In genomic region chr11:46062993-46063731, GRCm38 (mm10) we compare ENCODE assay signal across 9 mouse cellular contexts. TPM values are rescaled to one million over a fixed set of nuclear protein-coding genes. Genes with fewer than 3 reads are reported as not detected.
DNase-seq lines count a peak whose midpoint lies in the region; ATAC-seq and TF ChIP-seq lines count a peak whose summit lies in the region.
"Had no signal": no experiment of that assay in that cellular context is flagged by ENCODE, and none has a peak within 500 bp of the region (broad histone marks: within the 10 kb centered on the region; RNA-seq: fewer than 3 reads in every experiment).

No protein-coding gene starts in this region.

- DNase-seq in gastrocnemius, adult 2 months: peak; percentile 71
- DNase-seq in gastrocnemius, postnatal 25 days: no peak
- DNase-seq in heart, adult 18-20 months: peak; percentile 82 to 90
- DNase-seq in kidney, postnatal 10 days: peak; percentile 36
- DNase-seq in frontal cortex, postnatal 14 days (ENCODE audit: low spot score in 2 of 2): no peak
- DNase-seq in urinary bladder, postnatal 25 days (ENCODE audit: low spot score): no peak

- H3K27ac ChIP-seq in gastrocnemius, adult 2 months: peak overlapping the region; percentile 85
- no peak overlapping the region for H3K27ac ChIP-seq in midbrain, embryonic 16.5 days (ENCODE audit: low read length)
- H3K27ac ChIP-seq: limb, embryonic 12.5 days had no signal

- peak overlapping the region; percentile 50 for H3K4me3 ChIP-seq in gastrocnemius, adult 2 months
- H3K4me3 ChIP-seq in midbrain, embryonic 16.5 days (ENCODE audit: low read depth, low read length): no peak overlapping the region
- H3K4me3 ChIP-seq: limb, embryonic 12.5 days had no signal

- no peaks in the 10 kb centered on the region for H3K9me3 ChIP-seq in midbrain, embryonic 16.5 days (replicated peaks; ENCODE audit: control insufficient read depth, low read length, poor library complexity, severe bottlenecking)
- H3K9me3 ChIP-seq: limb, embryonic 12.5 days had no signal

- no peaks in the 10 kb centered on the region for H3K27me3 ChIP-seq in midbrain, embryonic 16.5 days (ENCODE audit: control insufficient read depth, insufficient read depth, low read depth, low read length)
- H3K27me3 ChIP-seq: limb, embryonic 12.5 days had no signal

- no peak overlapping the region for H3K9ac ChIP-seq in midbrain, embryonic 16.5 days (ENCODE audit: low read depth, low read length)
- H3K9ac ChIP-seq: limb, embryonic 12.5 days had no signal

- H3K4me1 ChIP-seq in midbrain, embryonic 16.5 days (ENCODE audit: control insufficient read depth, insufficient read depth, low read length): peaks cover 10% of the 10 kb centered on the region; the same call in 1 of the 2 replicates

- TF ChIP-seq CTCF in gastrocnemius, adult 2 months (IDR thresholded peaks at IDR 0.05): peak; percentile 53

- H3K36me3 ChIP-seq in midbrain, embryonic 16.5 days (ENCODE audit: control insufficient read depth, insufficient read depth, low read length): no peaks in the 10 kb centered on the region

- WGBS in midbrain, embryonic 16.5 days: 63% methylated on average over 9 of the region's 9 CpGs

- peak; percentile 43 for ATAC-seq in CD4-positive, CD25-positive, alpha-beta regulatory T cell, adult 4 months
- ATAC-seq in midbrain, embryonic 16.5 days: no peak

- intact Hi-C loops in gastrocnemius, adult 2 months (cut with DNase I): loop anchor here (5.0 kb wide), 1 partner anchor 46 kb away; no protein-coding TSS in a partner anchor

- no peak overlapping the region for H3K4me2 ChIP-seq in midbrain, embryonic 16.5 days (ENCODE audit: low read length)
- H3K4me2 ChIP-seq: limb, embryonic 12.5 days had no signal

RNA-seq across cellular contexts. Expression of gene Adam19, which starts 7.4 kb away (rescaled TPM):
- total RNA-seq in gastrocnemius, adult 2 months (2021): 1 to 10 TPM; 3.0 to 3.7 TPM
- 1 to 10 TPM; 4.9 to 8.0 TPM for total RNA-seq in gastrocnemius, postnatal 25 days (2021)
- polyA plus RNA-seq in CD4-positive, CD25-positive, alpha-beta regulatory T cell, adult 4 months (2017; shearing (Covaris generic)): 10 to 100 TPM; 60.6 to 85.0 TPM
- total RNA-seq in heart, adult 18-20 months (2021): 10 to 100 TPM; 48.1 to 54.5 TPM
- polyA plus RNA-seq in midbrain, embryonic 16.5 days (2015; fragmentation: Nextera tagmentation; extraction: Ambion mirVana): 9.0 and 10.1 TPM in 2 replicates

RNA-seq across cellular contexts. Expression of gene Gm12166, which starts 11.0 kb away (rescaled TPM):
- total RNA-seq in gastrocnemius, adult 2 months (2021): under 1 TPM; 0.64 to 0.99 TPM
- total RNA-seq in gastrocnemius, postnatal 25 days (2021): 1 to 10 TPM in 1 of 2 experiments, under 1 TPM in 1; 0.51 to 1.2 TPM
- polyA plus RNA-seq in CD4-positive, CD25-positive, alpha-beta regulatory T cell, adult 4 months (2017; shearing (Covaris generic)): 10 to 100 TPM; 14.3 to 43.4 TPM
- total RNA-seq in heart, adult 18-20 months (2021): 1 to 10 TPM; 1.0 to 2.9 TPM
- 4.7 and 7.1 TPM in 2 replicates for polyA plus RNA-seq in midbrain, embryonic 16.5 days (2015; fragmentation: Nextera tagmentation; extraction: Ambion mirVana)

Comparison
In these comparisons a context has a peak if more than half of its experiments do, and no peak if none do; other contexts are left out.
1. DNase-seq: peak in gastrocnemius, adult 2 months (single experiment), heart, adult 18-20 months (2 of 2) and kidney, postnatal 10 days (single experiment); none in gastrocnemius, postnatal 25 days (single experiment), frontal cortex, postnatal 14 days (0 of 2) and urinary bladder, postnatal 25 days (single experiment).
2. RNA of gene Adam19, which starts 7.4 kb away (total RNA-seq): 48.1 to 54.5 TPM in heart, adult 18-20 months; 4.9 to 8.0 TPM in gastrocnemius, postnatal 25 days and 3.0 to 3.7 TPM in gastrocnemius, adult 2 months; every median in the first group is over 4 times any median in the second.